Mouse (Mus musculus) gastrocnemius, adult 18-20 months (tissue): ENCODE results near the gene Ache. TPM values are rescaled to one million over a fixed set of nuclear protein-coding genes. Genes with fewer than 3 reads are reported as not detected.

Experiments
- DNase-seq: peaks from one replicate; pipeline ENCODE4 v3.0.0; 2021; ENCODE audit warnings: low spot score
- total RNA-seq, 2 experiments: library from RNA; stranded (reverse); gene quantifications; 2 replicates each; pipeline ENCODE4 v1.2.3; 2021

The Ache gene
- total RNA-seq, 2 experiments from 2014 or later = 25.0 to 27.7 TPM

DNA sequence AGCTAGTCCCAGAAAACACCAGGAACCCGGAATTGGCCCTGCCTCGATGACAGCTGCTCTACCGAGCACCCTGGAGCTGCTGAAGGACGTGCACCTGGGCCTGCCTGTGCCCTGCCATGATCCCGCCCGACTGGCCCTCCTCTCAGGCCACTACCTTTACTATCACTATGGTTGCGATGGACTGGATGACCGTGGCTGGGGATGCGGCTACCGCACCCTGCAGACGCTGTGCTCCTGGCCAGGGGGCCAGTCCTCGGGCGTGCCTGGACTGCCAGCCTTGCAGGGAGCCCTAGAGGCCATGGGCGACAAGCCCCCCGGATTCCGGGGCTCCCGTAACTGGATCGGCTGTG lies 7.4 kb downstream of the Ache start:
- no peak for DNase-seq

- no peak for DNase-seq
These were observed 8.0 kb downstream of the Ache start for GRCm38 (mm10) chr5:137295296-137295695.

GRCm38 (mm10) chr5:137295712-137296111 lies 8.4 kb downstream of the Ache start:
- no peak for DNase-seq

GRCm38 (mm10) chr5:137297126-137297525 lies 9.8 kb downstream of the Ache start:
- no peak for DNase-seq

GRCm38 (mm10) chr5:137299240-137299639 lies 11.9 kb downstream of the Ache start:
- no peak for DNase-seq

GRCm38 (mm10) chr5:137301253-137301652 lies 13.9 kb downstream of the Ache start:
- no peak for DNase-seq

DNA sequence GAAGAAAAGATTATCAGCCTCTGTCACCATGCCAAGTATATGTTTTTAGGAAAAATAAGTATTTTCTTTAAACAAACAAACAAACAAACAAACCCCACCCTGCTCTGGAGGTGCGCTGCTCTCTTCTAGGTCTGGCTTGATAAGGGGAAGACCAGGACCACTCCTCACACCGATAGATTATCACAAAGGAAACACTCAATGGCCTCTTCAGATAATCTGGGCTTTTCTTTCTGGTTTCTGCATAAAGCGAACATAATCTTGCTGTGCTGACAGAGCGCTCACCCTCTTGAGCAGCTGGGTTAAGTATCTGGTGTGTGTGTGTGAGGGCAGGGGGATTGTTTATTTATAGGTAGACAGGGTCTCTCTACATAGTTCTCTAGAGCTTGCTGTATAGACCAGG lies 16.3 kb downstream of the Ache start:
- no peak for DNase-seq

- DNase-seq = no peak
These were observed 16.8 kb downstream of the Ache start for GRCm38 (mm10) chr5:137304165-137304564.

- no peak for DNase-seq
These were observed 17.5 kb downstream of the Ache start for GRCm38 (mm10) chr5:137304816-137305215.

GRCm38 (mm10) chr5:137305822-137306221 lies 18.5 kb downstream of the Ache start:
- DNase-seq = no peak

- no peak for DNase-seq
These were observed 19.2 kb downstream of the Ache start for GRCm38 (mm10) chr5:137306439-137307005.

GRCm38 (mm10) chr5:137307071-137307912 lies 20.0 kb downstream of the Ache start, which contains the start of gene Srrt:
TSS of gene Srrt (minus strand) at chr5:137307674.
- peak; percentile 92 for DNase-seq

GRCm38 (mm10) chr5:137308356-137308755 lies 21.0 kb downstream of the Ache start:
- no peak for DNase-seq

GRCm38 (mm10) chr5:137313466-137314192 lies 26.3 kb downstream of the Ache start:
- no peak for DNase-seq

DNA sequence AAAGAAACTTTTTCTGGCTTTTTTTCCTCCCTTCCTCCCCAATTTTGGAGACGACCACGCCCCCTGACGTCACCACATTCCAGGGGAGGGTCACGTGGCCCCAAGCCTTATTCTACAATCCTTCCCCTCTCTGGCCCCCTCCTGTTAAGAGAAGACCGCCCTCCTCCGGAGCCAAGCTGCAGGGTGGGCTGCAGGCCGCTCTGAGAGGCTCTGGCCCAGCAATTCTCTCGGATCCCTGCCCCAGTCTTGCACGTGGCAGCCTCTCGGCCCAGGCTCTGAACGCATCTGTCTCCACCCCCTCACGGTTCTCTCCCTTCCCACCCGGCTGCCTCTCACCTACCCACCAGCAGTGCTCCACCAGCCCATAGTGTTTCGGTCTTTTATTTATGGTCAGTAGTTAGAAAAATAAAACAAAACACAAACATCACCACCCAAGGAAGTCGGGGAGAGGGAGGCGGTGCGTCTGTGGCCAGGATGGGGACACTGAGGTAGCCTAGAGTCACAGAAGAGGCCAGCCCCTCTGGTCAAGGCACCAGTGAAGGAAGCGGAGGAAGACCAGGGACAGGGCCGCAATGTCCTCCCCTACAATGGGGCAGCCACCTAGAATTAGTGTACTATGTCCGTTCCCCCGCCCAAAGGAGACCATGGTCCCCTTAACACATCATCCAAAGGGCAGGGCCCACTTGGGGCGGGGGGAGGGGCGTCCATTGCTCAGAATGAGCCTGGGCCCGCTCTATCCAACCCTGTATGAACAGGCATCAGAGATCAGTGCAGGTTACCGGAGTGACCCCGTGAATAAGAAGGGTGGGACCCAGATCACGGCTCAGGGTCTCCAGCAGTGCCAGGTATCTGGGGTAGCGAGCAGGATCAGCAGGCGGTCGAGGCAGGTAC lies 27.1 kb downstream of the Ache start, which contains the start of gene Trip6:
TSS of gene Trip6 (minus strand) at position 212 of the 891 bp plus-strand sequence.
- peak; percentile 91 for DNase-seq

- no peak for DNase-seq
These were observed 28.0 kb downstream of the Ache start for GRCm38 (mm10) chr5:137315084-137315903.

- DNase-seq = no peak
These were observed 30.0 kb downstream of the Ache start for GRCm38 (mm10) chr5:137317361-137317760.

- DNase-seq = no peak
These were observed 31.3 kb downstream of the Ache start for GRCm38 (mm10) chr5:137318570-137318969.

- DNase-seq = no peak
These were observed 33.7 kb downstream of the Ache start for GRCm38 (mm10) chr5:137320996-137321395.

DNA sequence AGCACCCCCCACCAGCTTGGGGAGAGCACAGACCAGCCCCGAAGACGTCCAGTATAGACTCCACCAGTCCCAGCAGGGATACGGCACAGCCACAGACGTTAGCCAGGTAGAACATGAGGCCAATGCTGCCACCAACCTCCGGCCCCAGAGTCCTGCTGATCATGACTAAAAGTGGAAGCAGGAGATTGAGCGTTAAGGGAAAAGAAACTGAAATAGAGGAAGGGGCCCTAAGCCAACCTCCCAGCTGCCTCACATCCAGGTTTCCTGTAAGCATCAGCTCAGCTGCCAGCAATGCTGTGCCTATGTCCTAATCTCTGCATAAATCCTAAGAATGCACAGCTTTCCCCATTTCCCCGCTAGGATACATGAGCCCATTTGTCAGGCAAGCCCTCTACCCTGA lies 43.6 kb downstream of the Ache start:
- no peak for DNase-seq
